Mouse (Mus musculus) lung, adult 2 months (tissue): ENCODE results near the gene Atp13a2.

Source experiments
- CTCF ChIP-seq: fragments of 200-500 bp; IDR thresholded peaks from 2 replicates; pipeline ENCODE4 v1.5.1; 2011; ENCODE audit warnings: mild to moderate bottlenecking, low read length, control low read depth; ENCODE audit not compliant: insufficient read depth
- POLR2A ChIP-seq: fragments of 200-500 bp; IDR thresholded peaks from 2 replicates; pipeline ENCODE4 v1.6.1; 2011; ENCODE audit warnings: low read depth, mild to moderate bottlenecking, control low read depth, low read length, borderline replicate concordance; ENCODE audit errors: extremely low read depth

DNA sequence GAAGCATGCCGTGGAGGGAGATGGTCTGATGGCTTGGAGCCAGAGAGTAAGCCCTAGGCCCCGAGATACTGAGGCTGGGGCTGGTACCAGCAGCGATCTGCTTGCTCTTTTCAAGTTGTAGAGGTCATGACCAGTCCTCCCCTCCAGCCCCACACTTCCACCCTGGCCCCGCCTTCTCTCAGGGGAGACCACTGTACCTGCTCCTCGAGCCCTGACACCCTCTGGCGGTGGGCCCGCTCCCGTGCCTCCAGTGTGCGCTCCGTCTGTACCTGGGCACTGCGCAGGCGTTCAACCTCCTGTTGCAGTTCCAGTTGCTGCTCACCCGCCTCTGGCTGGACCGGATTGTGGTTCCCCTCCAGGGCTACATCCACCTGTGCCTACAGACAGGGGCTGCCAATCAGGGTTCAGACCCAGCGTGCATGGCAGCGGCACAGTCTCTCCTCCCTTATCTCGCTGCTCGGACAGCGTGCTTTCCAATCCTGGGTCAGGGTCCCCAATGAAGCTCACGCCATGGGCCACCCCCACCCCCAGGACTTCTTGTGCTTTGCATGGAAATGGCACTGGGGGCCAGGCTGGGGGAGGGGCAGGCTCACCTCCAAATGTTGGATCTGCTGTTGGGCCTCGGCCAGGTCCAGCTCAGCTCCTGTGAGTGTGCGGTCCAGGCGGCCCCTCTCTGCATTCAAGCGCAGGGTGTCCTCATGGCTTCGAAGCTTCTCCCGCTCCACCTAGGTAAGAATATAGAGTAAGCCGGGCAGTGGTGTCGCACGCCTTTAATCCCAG lies 31.2 kb downstream of the Atp13a2 start:
- no peak for TF ChIP-seq POLR2A
- TF ChIP-seq CTCF, result no peak
